Mouse (Mus musculus): ENCODE data around the gene Tiam2.
"Not testable (repeated sequence)": the region's sequence is repeated elsewhere in the genome, so short reads cannot be mapped to it uniquely, and the experiment has no call there.

Gene Tiam2

GRCm38 (mm10) chr17:3338821-3339220, 12.4 kb downstream of the Tiam2 start:
- in situ Hi-C loops (cut with MboI, MseI) = no loop called here

GRCm38 (mm10) chr17:3344872-3345271, 18.5 kb downstream of the Tiam2 start:
- in situ Hi-C loops (cut with MboI, MseI) = no loop called here

- in situ Hi-C loops (cut with MboI, MseI) = no loop called here
Observed at GRCm38 (mm10) chr17:3345276-3345885, 19.0 kb downstream of the Tiam2 start.

DNA sequence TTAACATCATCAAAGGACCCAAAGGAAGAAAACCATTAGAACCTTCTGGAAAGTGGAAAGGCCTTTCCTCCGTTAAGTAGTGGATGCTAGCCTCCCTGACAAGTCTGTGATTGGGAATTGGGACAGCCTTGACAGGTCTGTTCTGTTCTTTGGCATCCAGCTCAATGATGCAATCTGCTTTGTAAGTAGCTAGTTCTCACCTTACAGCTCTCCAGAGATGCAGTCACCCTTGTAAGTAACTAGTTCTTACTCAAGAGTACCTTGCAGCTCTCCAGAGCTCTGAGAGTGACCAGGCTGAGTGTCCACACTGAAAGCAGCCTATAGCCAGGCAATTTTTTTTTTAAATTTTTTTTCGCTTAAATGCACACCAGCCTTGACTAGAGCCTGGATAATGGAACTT, 21.4 kb downstream of the Tiam2 start:
- in situ Hi-C loops (cut with MboI, MseI) = no loop called here

DNA sequence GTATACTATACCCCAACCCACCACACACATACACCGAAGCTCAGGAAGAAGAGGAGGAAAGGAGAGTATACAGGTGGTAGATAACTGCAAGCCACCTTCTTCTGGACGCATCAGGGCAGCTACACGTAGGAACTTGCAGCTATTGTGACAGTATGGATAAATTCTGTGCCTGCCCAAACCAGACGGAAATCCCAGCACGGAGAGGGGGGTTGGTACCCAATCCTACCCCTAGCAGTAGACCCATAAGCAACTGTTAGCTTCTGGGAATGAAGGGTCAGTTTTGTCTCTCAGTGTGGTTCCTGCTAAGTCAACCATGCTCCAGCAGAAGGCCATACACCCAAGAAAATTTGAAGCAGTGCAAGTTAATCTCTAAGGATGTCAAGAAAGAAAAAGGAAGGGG, 23.0 kb downstream of the Tiam2 start:
- in situ Hi-C loops (cut with MboI, MseI) = no loop called here

DNA sequence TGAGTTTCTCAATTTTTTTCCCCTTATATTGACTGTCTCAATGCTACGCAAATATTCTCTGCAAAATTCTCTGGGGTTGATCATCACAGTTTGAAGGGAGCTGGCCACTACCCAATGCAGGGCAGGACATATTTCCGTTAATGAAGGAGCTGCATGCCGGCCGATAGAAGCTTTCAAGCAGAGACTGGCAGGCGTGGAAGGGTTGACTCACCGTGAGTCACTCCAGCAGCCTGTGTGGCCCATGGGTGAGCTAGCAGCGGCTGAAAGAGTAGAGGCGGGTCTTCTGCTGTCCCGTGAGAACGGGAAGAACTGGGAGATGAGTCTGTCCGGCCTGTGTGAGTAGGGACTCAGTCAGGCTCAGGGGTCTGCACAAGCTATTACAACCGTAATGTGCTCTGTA, 23.6 kb downstream of the Tiam2 start:
- in situ Hi-C loops (cut with MboI, MseI) = no loop called here

DNA sequence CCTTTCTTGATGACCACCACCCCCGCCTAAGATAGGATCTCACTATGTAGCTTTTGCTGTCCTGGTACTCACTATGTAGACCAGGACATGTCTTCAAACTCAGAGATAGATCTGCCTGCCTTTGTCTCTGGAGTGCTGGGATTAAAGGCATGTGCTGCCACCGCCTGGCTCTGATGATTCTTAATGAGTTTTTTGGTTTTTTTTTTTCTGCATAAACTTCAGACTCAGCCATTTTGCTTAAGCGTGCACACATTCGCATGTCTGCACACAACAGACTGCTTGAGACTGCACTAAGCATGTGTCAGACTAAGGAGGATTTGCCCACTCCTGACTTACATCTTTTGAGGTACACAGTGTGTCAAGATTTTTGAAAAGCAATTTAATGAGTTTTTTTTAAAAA, 24.0 kb downstream of the Tiam2 start:
- in situ Hi-C loops (cut with MboI, MseI) = no loop called here

GRCm38 (mm10) chr17:3351668-3352067, 25.3 kb downstream of the Tiam2 start:
- in situ Hi-C loops (cut with MboI, MseI) = no loop called here

DNA sequence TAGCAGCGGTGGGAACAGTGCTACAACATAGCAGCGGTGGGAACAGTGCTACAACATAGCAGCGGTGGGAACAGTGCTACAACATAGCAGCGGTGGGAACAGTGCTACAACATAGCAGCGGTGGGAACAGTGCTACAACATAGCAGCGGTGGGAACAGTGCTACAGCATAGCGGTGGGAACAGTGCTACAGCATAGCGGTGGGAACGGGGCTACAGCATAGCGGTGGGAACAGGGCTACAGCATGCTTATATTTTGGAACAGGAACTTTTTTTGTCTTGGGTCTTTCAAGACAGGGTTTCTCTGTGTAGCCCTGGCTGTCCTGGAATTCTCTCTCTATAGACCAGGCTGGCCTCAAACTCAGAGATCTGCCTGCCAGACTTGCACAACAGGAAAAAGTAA, 26.8 kb downstream of the Tiam2 start:
- in situ Hi-C loops (cut with MboI, MseI) = not testable (repeated sequence)

GRCm38 (mm10) chr17:3354856-3355255, 28.5 kb downstream of the Tiam2 start:
- in situ Hi-C loops (cut with MboI, MseI) = no loop called here

DNA sequence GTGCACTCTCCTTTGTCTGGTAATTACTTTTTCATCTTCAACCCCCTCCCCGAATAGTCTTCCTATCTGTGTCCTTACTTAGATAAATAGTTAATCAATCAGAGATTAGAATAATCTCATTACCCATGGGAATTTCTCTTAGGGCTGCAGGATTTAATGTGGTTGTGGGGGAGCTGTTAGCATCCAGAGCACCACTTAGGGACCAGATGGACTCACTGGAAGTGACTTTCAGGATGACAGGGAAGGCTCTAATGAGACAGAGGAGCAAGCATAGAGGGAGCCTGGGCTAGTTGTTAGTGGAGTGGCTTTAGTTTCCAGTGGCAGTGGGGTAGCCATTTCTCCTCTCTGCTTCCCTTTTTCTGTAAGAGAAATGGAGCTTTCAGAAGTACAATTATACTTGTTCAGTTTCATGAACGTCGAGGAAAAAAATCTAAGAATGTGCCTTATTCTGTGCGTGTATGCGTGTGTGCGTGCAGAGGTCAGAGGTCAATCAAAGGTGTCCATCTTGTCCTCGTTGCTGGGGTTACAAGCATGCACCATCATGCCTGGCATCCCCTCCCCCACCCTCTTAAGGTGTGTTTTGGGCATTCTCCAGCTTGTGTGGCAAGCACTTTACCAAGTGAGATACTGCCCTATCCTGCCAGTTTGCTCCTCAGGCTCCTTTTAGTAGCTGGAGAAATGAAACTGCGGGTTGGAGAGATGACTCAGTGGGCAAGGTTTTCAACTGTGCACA, 30.4 kb downstream of the Tiam2 start:
- in situ Hi-C loops (cut with MboI, MseI) = no loop called here

DNA sequence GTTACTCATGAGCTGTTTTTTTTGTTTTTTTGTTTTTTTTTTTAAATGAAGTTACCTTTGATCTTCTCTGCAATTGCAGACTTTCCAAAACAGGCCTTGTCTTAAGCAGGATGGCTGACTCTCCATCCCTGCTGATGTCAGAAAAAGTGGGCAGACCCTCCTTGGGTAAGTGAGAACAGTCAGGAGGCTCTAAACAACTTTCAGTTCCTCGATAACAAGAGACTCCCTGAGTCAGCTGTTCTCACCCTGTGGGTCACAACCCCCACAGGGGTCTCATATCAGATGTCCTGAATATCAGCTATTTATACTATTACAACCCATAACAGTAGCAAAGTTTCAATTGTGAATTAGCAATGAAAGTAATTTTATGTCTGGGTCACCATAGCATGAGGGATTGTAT, 33.9 kb downstream of the Tiam2 start:
- in situ Hi-C loops (cut with MboI, MseI) = no loop called here

GRCm38 (mm10) chr17:3361751-3362150, 35.4 kb downstream of the Tiam2 start:
- in situ Hi-C loops (cut with MboI, MseI) = no loop called here

- in situ Hi-C loops (cut with MboI, MseI) = no loop called here
Observed at GRCm38 (mm10) chr17:3363216-3363615, 36.8 kb downstream of the Tiam2 start.

- in situ Hi-C loops (cut with MboI, MseI) = no loop called here
Observed at GRCm38 (mm10) chr17:3366741-3367140, 40.4 kb downstream of the Tiam2 start.

DNA sequence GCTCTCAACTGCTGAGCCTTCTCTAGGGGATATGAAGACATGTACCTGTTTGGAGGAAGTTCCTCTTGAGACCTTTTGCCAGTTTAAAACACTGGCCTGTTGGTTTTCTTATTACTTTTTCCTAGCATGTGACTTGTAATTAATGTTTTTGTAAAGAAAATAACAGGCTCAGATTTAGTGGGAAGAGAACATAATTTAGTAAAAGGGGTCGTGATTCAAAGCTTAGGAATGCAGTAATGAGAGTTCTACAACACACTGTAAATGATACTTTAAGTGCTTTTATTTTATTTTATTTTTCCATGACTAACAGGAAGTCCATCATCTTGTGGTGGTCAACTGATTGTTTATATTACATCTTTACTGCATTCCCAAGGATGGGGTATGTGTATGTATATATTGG, 42.0 kb downstream of the Tiam2 start:
- in situ Hi-C loops (cut with MboI, MseI) = no loop called here

DNA sequence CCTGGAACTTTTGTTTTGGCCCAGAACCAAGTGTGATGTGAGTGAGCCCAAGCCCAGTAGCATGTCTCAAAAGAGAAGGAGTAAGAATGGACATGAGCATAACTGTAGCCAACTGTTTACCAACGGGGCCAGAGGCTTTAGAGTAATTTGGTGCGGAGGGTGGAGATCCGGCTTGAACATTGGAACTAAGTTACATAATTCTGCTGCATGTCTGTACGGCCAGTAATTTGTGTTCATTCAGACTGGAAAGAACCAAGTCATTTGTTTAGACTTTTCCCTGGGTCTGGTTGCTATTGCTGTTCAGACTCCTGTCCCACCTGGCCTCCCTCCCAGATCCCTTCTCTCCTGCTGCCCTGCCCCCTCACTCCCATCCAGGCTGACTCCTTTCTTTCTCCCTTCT, 43.3 kb downstream of the Tiam2 start:
- in situ Hi-C loops (cut with MboI, MseI) = no loop called here

DNA sequence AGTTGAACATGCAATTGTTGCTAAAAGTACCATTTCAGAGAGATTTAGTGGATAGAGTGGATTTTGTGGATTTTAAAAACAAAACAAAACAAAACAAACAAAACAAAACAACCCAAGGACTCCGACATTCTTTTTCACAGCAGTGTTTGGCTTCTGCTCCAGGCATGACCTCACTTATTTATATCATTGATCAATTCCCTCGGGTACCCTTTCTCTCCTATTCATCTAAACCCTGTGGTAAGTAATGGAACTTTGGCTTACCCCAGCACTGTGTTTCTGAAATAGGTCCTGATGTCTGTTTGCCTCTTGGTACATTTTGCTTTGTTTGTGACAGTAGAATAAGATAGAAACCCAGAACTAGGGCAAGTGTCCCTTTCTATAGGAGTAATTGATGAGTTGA, 52.2 kb downstream of the Tiam2 start:
- in situ Hi-C loops (cut with MboI, MseI) = no loop called here

DNA sequence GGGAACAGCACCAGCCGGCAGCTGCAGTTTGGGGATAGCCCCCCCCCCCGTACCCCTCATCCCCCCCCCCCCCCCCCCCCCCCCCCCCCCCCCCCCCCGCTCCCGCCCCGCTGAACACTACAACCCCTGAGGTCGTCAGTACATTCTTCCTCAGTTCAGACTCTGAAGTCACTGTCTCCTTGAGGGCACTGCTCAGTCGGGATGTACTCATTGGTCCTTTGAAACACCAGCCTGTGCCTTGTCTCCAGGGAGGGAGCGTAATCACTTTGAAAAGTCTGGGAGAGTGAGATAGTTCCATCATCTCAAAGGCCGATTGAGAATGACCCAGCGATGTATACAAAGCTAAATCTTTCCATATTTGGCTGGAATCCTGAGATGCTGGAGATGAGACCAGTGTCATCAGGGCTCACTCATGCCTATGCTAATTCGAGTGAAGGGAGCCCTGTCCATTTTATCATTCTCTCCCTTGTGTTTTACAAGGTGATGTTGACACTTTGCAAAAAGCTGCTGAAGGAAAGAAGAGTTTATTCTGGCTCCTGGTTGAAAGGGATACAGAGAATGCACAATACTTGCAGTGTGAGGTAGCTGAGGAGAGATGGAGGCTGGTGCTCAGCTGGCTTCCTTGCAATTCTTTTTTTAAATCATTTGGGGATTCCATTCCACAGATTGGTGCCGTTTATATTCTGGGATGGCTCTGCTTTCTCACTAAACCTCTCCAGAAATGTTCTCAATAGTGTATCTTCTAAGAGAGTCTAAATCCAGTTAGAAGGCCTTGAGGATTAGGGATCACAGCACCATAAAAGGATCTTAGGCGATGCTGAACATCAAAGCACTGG, 53.6 kb downstream of the Tiam2 start:
- in situ Hi-C loops (cut with MboI, MseI) = no loop called here

GRCm38 (mm10) chr17:3385391-3385790, 59.0 kb downstream of the Tiam2 start:
- in situ Hi-C loops (cut with MboI, MseI) = no loop called here

DNA sequence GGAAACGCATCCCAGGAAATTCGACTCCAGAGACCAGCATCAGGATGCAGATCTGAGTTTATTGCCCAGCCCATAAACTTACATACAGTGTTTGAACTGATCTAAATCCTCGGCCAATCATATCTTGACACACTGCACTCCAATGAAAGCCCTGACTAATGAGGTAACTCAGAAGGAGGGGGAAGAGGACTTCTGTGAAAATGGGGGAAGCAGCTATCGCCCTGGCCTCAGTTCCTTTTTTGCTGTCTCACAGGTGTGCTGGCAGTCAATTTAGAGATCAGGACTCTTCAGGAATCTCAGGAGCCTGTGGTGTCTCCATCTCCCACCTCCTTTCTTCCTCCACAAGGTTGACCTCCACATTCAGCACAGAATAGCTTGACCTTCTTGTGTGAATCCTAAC, 61.4 kb downstream of the Tiam2 start:
- in situ Hi-C loops (cut with MboI, MseI) = no loop called here

- in situ Hi-C loops (cut with MboI, MseI) = no loop called here
Observed at GRCm38 (mm10) chr17:3389741-3390140, 63.4 kb downstream of the Tiam2 start.

GRCm38 (mm10) chr17:3393981-3394380, 67.6 kb downstream of the Tiam2 start:
- in situ Hi-C loops (cut with MboI, MseI) = no loop called here
